Comparison of ENCODE assay signal across 14 mouse cellular contexts in genomic region chr15:26374946-26375345, GRCm38 (mm10).
"Had no signal": no experiment of that assay in that cellular context is flagged by ENCODE, and none has a peak within 500 bp of the region (broad histone marks: within the 10 kb centered on the region; RNA-seq: fewer than 3 reads in every experiment).

No protein-coding gene starts in this region.

- H3K4me1 ChIP-seq: limb, embryonic 10.5 days; liver, embryonic 12.5 days; midbrain, embryonic 12.5 days; neural tube, embryonic 15.5 days; stomach, embryonic 15.5 days had no signal

- ATAC-seq: liver, embryonic 12.5 days; midbrain, embryonic 16.5 days had no signal

- H3K4me2 ChIP-seq: liver, embryonic 12.5 days; lung, embryonic 14.5 days; midbrain, embryonic 12.5 days; neural tube, embryonic 15.5 days; stomach, embryonic 15.5 days had no signal

- H3K36me3 ChIP-seq: limb, embryonic 10.5 days; liver, embryonic 12.5 days; midbrain, embryonic 12.5 days; neural tube, embryonic 15.5 days; stomach, embryonic 15.5 days had no signal

- DNase-seq: kidney, adult 18-20 months; kidney, postnatal 25 days; lung, embryonic 14.5 days; lung, postnatal 14 days; retina, postnatal 1 day; right cerebral cortex, postnatal 4 days; thymus, postnatal 4 days had no signal

- H3K9ac ChIP-seq: liver, embryonic 12.5 days; lung, embryonic 14.5 days; midbrain, embryonic 12.5 days; neural tube, embryonic 15.5 days; stomach, embryonic 15.5 days had no signal

- H3K9me3 ChIP-seq: limb, embryonic 10.5 days; liver, embryonic 12.5 days; midbrain, embryonic 12.5 days; neural tube, embryonic 15.5 days; stomach, embryonic 15.5 days had no signal

- H3K4me3 ChIP-seq: left cerebral cortex, adult 2 months; limb, embryonic 10.5 days; liver, embryonic 12.5 days; midbrain, embryonic 12.5 days; neural tube, embryonic 15.5 days; stomach, embryonic 15.5 days had no signal

- H3K27ac ChIP-seq: left cerebral cortex, adult 2 months; limb, embryonic 10.5 days; liver, embryonic 12.5 days; midbrain, embryonic 12.5 days; neural tube, embryonic 15.5 days; stomach, embryonic 15.5 days had no signal

- H3K27me3 ChIP-seq: liver, embryonic 12.5 days; midbrain, embryonic 12.5 days; neural tube, embryonic 15.5 days; stomach, embryonic 15.5 days had no signal
